Mouse (Mus musculus): Measurements from ENCODE around the gene Gm9945. TPM values are rescaled to one million over a fixed set of nuclear protein-coding genes. Genes with fewer than 3 reads are reported as not detected.

The Gm9945 gene
- total RNA-seq, 2 experiments from 2014 or later, result not detected

- DNase-seq, result no peak
These were observed 18.2 kb upstream of the Gm9945 start for GRCm38 (mm10) chr11:53461727-53462126.

GRCm38 (mm10) chr11:53463551-53464424 is 16.2 kb upstream of the Gm9945 start:
- peak; percentile 30 for DNase-seq

- DNase-seq, result peak; percentile 87
These were observed 13.6 kb upstream of the Gm9945 start for GRCm38 (mm10) chr11:53466231-53466971.

- no peak for DNase-seq
These were observed 10.5 kb upstream of the Gm9945 start for GRCm38 (mm10) chr11:53469294-53469967.

GRCm38 (mm10) chr11:53469968-53470695 is 9.8 kb upstream of the Gm9945 start, which contains the start of gene Gm9837:
TSS of gene Gm9837 (minus strand) at chr11:53470479.
- DNase-seq, result peak; percentile 95

- no peak for DNase-seq
These were observed 7.3 kb upstream of the Gm9945 start for GRCm38 (mm10) chr11:53472709-53473108.

- DNase-seq, result no peak
These were observed 4.3 kb upstream of the Gm9945 start for GRCm38 (mm10) chr11:53475620-53476019.

GRCm38 (mm10) chr11:53477833-53478232 is 2.1 kb upstream of the Gm9945 start:
- DNase-seq, result no peak

- no peak for DNase-seq
These were observed 1.4 kb upstream of the Gm9945 start for GRCm38 (mm10) chr11:53478383-53479170.

GRCm38 (mm10) chr11:53479171-53479782 is 689 bp upstream of the Gm9945 start:
- DNase-seq, result no peak

- no peak for DNase-seq
These were observed 1.2 kb downstream of the Gm9945 start for GRCm38 (mm10) chr11:53481088-53481730.

- DNase-seq, result no peak
These were observed 3.4 kb downstream of the Gm9945 start for GRCm38 (mm10) chr11:53483159-53483891.

GRCm38 (mm10) chr11:53485719-53486118 is 5.8 kb downstream of the Gm9945 start:
- DNase-seq, result no peak

- no peak for DNase-seq
These were observed 6.4 kb downstream of the Gm9945 start for GRCm38 (mm10) chr11:53486351-53486750.

GRCm38 (mm10) chr11:53486822-53487594 is 7.0 kb downstream of the Gm9945 start:
- DNase-seq, result no peak

GRCm38 (mm10) chr11:53489007-53489406 is 9.0 kb downstream of the Gm9945 start:
- no peak for DNase-seq

- DNase-seq, result no peak
These were observed 9.5 kb downstream of the Gm9945 start for GRCm38 (mm10) chr11:53489421-53489820.

- DNase-seq, result peak; percentile 27
These were observed 12.0 kb downstream of the Gm9945 start for GRCm38 (mm10) chr11:53491954-53492401.

Measured in heart, postnatal 4 days (tissue).